Mouse (Mus musculus) G1E-ER4 (cell line): ENCODE data around the gene Cd5. TPM values are rescaled to one million over a fixed set of nuclear protein-coding genes. Genes with fewer than 3 reads are reported as not detected.

Experiments
- GATA1 ChIP-seq: IDR thresholded peaks from one replicate; pipeline ENCODE4 v1.8.0; 2012; ENCODE audit warnings: low read length, inconsistent platforms
- polyA plus RNA-seq: library from polyadenylated mRNA; stranded (reverse); fragments of >175 nt; gene quantifications from 2 replicates; pipeline ENCODE4 v1.2.3, GENCODE M21; 2012

The Cd5 gene
- polyA plus RNA-seq, 1 experiment = not detected

DNA sequence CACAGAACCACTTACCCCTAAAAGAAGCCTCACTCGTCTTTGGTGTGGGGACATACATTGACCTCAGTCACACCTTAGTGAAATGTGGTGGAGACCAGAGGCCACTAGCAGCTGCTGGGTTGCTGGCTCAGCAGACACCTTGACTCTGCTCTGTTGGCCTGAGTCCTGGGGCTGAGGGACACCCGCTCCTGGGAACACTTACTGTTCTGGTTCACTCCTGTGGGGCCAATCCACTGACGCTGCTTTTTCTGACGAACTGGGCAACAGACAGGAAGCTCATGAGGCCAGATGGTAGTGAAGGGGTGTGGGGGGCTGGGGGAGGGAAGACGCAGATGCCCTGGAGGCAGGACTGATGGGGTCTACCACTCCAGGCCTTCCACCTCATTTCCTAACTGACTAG lies 17.7 kb downstream of the Cd5 start:
- no peak for TF ChIP-seq GATA1

DNA sequence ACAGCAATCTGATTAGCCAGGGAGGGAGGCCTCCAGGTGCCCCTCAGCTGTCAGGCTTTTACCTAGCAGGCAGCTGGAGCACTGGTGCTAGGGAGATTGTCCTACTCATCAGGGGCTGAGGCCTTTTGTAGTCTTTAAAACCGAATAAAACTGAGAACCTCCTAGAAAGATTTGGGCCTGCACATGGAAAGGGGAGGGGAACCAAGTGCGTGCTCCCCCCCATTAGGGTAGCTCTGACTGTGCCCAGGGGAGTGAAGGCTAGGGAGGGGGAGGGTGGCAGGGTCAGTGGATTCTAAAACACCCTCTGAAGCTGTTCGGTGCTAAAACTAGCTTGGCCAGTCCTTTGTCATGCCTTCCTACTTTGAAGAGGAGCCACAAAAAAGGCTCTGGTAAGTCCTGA lies 18.3 kb downstream of the Cd5 start:
- no peak for TF ChIP-seq GATA1

DNA sequence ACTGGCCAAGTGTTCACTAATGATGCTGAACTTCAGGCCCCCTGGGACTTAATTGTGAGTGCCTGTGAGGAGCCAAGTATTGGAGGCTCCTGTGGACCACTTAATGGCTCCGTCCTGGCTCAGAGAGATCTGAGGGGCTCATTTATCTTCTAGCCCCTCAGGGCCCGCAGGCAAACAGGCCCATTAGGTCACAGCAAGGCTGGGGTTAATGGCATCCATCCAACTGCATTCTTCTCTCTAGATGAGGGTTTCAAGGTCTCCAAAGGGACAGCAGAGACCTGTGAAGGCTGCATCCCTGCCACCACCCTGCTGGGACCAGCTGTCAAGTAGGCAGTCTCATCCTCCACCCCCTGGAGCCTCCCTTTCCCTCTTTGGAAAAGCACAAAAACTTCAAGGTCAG lies 19.1 kb downstream of the Cd5 start:
- no peak for TF ChIP-seq GATA1

DNA sequence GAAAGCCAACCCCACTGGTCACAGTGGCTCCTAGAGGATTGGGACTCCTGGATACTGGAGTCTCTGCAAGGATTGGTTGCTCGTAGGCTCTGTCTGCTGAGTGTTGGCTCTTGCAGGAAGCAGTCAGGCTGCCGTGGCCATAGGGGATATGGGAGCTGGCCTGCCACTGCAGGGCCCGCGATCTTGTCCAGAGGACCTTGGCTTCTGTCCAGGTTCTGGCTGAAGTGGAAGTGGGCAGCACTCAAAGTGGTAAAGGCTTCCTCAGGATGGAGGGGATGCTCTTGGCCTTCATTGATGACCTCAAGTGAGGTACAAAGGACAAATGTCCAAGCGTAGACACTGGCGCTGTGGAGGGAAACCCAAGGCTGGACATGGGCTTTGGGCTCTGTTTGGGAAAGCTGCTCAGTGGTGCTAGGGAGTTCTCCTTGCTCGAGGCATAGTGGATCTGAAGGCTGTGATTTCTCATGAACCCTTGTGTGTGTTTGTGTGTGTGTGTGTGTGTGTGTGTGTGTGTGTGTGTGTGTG lies 20.5 kb downstream of the Cd5 start:
- no peak for TF ChIP-seq GATA1

DNA sequence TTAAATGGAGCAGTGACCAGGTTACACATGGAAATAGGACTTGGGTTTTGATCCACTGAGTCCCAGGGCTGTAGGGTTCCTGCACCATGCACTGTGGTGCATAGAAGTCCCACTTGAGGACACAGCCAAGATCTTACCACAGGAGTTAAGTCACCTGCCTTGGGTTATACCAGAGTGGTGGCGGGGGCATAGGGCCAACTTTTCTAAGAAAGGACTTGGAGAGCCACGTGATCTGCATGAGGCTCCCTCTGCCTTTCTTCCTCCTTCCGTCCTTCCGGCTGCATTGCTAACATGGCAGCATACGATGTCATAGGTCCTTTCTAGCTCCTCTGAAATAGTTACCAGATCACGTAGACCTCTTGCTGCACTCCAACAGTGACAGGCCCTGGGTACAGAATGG lies 23.3 kb downstream of the Cd5 start:
- TF ChIP-seq GATA1 = no peak

DNA sequence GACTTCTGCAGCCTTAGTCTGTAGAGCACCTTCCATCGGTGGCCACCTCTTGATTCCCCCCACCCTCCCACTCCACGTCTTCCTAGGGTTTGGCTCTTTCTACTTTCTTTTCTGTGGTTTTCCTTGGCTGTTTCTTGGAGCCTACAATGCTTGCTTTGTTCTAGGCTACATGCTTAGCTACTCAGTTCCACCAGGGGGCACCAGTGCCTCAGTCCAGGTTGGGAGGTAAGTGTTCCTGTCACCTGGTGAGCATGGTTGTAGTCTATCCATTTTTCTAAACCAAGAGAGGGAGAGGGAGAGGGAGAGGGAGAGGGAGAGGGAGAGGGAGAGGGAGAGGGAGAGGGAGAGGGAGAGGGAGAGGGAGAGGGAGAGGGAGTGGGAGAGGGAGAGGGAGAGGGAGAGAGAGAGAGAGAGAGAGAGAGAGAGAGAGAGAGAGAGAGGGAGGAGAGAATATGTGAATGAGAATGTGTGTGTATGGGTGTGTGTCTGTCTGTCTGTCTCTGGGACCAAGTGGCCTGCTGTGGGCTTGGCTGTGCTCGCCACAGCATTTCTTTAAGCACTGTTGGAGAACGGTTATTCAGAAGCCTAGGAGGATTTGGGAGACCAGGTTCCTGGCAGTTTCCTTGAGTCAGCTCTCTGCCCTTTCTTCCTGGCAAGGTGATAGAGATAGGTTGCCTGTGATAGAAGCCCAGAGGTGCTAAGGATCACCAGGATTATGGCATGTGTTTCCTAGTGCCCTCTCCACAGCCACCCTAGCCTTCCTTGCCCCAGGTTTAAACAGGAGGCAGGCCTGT lies 23.9 kb downstream of the Cd5 start:
- TF ChIP-seq GATA1 = no peak

DNA sequence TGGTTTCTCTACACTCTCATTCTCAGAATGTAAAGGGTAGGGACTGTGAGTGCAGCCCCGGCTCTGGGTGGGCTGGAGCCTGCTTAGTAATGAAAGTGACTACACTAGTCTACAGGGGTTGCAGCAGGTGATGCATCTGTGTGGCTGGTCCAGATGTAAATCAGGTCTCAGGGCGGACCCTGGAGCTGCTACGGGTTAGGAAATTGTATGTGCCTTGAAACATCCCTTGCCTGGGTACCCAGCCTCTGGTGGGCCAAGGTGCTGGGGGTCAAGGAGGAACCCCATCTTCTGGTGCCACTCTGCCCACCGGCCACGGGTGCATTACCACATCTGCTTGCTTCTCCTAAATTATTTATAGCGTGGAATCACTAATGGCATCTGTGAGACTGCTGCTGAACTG lies 24.6 kb downstream of the Cd5 start:
- no peak for TF ChIP-seq GATA1

DNA sequence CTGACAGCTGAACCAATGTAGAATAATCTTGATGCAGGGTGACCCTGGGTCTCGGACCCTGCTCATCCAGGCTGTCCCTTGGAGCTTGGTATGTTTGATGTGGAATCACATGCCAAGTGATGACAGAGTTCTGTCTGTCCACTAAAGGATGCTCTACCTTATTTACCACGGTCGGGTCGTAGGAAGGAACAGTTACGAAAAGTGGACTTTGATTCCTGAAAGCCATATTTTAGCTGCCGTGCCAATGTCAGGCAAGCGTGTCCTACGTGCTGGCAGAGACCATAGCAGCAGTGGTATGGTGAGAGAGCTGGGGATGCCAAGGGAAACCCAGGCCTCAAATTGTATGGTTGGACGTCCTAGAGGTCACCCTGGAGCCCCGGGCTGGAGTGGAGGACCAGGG lies 25.3 kb downstream of the Cd5 start:
- no peak for TF ChIP-seq GATA1

DNA sequence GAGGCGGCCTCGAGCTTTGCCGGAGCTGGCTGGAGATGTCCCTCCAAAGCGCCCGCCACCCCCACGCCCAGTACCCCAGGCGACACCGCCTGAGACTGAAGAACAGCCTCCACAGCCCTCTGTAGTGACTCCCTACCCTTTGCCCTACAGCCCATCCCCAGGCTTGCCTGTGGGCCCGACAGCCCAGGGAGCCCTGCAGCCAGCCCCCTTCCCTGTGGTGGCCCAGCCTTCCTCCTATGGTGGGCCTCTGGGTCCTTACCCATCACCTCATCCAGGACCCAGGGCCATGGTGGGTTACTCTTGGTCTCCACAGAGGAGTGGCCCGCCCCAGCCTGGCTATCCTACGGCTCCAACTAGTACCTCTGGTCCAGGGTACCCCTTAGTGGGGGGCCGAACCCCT lies 26.2 kb downstream of the Cd5 start:
- no peak for TF ChIP-seq GATA1

DNA sequence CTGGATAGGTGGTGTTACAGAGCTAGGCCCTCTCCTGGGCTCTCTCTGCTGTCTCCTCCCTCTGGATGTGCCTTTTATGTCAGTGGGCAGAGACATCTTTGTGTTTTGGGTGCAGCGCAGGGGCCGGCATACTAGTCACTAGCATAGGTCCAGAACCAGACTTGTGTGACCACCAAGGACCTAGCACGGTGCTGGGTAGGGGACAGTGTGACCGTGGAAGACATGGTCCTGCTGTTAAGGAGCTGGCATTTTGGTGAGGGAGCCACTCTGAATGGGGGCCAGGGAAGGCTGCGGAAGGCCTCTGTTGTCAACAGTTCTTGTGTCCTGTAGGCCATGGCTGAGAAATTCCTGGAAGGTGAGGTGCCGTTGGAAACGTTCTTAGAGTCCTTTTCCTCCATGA lies 26.6 kb downstream of the Cd5 start:
- no peak for TF ChIP-seq GATA1

DNA sequence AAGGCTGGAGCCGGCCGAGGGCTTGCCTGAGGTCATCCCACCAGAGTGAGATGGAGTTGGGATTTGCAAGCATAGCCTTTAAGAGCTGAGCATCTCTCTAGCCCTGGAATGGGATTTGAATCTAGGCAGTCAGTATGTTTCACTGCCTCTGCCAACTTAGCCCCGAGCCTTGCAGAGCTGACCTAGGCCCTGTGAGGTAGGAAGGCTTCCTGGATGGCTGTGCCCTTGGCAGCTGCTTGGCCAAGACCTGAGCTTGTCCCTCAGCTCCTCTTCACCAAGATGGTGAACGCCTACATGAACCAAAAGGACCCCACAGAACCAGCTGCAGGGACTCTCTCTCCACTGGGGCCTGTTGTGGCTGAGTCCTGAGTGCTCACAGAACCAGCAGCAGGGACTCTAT lies 28.1 kb downstream of the Cd5 start:
- no peak for TF ChIP-seq GATA1

DNA sequence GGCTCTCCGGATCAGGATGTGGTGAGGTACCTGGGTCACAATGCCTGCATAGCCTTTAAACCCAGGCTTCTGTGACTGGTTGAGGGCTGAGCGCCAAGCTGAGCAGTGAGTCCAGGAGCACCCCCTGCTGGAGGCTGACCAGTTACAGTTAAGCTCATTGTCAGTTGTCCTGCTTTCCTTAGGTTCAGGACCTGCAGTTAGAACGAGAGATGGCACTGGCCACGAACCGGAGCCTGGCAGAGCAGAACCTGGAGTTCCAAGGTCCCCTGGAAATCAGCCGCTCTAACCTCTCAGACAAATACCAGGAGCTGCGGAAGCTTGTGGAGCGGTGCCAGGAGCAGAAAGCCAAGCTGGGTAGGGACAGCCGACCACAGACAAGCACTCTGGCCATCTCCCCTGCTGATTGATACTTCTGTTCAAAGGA lies 28.7 kb downstream of the Cd5 start:
- no peak for TF ChIP-seq GATA1

DNA sequence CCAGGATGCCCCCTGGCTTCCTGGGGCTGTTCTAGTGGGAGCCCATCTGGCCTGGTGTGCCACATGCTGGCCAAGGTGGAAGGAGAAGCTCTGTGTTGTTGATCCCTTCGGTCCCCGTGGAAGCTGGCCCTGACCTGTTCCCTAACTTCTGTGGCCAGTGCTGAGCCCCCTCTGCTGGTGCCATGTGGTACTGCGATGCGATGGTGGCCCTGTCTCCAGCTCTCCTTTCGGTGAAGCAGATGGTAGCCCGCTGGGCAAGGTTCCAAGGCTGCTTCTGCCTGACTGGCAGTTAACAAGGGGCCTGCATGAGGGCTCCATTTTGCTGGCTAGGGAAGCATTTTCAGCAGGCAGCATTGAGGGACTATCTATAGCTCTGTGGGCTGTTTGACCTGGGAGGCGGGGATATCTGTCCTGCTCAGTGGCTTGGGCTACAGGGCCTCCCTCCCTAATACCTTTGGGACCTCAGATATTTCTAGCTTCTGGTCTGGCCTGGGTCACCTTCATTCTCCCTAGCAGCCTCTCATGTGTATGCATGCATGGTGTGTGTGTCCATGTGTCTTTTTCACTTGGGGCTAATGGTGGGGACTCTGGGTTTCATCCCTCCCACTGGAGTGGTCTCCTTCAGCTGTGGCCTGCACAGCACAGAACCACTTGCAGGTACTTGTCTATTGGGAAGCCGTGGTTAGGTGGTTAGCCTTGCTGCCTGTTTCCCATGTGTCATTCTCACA lies 29.3 kb downstream of the Cd5 start:
- no peak for TF ChIP-seq GATA1

DNA sequence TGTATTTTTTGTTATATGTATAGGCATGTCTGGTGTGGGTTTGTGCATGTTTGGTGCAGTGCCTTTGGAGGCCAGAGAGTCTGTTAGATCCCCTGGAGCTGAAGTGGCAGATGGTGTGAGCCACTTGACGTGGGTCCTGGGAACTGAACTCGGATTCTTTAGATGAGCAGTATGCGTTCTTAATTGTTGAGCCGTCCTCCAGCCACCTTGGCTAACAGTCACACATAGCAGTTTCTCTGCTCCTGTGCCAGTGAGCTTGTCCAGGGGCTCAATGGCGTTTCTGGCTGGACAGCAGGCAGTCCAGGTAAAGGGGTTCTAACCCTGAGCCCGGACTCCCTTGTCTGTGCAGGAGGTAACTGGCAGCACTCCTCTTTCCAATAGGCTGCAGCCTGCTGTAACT lies 29.9 kb downstream of the Cd5 start:
- no peak for TF ChIP-seq GATA1

DNA sequence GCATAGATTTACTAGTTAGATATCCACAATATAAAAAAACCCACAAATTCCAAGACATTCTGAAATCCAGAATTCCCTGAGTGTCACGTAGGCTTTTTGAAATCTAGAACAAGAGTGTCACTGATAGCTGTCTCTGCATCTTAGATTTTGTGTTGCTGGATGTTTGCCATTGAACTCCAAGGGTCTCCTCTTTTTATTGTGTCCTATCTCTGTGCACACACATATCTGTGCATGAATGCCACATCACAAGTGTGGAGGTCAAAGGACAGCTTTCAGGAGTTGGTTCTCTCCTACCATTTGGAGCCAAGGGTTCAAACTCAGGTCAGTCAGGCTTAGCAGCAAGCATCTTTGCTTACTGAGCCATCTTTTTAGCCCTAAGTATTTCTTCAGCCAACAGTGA lies 30.9 kb downstream of the Cd5 start:
- TF ChIP-seq GATA1 = no peak

DNA sequence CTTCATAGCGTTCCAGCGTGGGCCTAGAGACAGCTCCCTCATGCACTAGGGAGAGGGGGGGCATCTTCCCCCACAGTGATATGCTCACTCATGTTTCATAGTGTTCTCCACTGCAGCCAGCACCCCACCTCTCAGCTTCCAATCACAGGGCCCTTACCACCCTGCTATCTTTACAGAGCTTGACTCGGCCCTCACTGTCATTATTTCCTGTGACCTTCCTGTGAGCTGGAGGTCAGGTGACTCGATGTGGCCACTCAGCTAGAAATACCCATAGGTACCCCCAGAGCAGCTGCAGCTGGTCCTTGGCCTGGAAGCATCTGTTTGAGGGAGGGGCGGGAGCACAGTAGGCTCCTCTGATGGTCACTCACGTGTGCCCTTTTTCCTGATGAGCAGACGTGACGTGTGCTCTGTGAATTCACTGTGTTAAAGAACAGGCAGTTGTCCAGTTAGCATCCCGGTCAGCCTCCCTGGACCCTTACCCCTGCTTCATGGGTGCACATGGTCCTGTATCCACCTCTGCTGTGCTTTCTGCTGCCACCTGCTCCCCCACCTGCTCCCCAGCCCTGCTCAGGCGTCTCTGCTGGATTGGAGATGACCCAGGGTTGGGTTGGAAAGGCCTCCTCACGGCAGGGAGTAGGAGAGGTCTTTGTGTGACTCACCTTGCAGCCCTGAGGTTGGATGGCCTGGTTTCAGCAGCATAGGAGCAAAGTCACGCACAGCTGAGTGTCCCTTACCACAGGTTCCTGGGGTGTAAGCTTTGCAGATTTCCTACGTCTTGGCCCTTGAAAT lies 31.5 kb downstream of the Cd5 start:
- TF ChIP-seq GATA1 = no peak
